Mouse (Mus musculus): ENCODE data around the gene Acot3.
"Not testable (repeated sequence)": the region's sequence is repeated elsewhere in the genome, so short reads cannot be mapped to it uniquely, and the experiment has no call there.

Gene Acot3

GRCm38 (mm10) chr12:84051937-84052474 lies at the start of gene Acot3:
TSS of gene Acot3 (plus strand) at chr12:84052144.
- no peak for DNase-seq

- no peak for DNase-seq
These were observed 48.1 kb upstream of the Acot3 start for GRCm38 (mm10) chr12:84003866-84004265.

DNA sequence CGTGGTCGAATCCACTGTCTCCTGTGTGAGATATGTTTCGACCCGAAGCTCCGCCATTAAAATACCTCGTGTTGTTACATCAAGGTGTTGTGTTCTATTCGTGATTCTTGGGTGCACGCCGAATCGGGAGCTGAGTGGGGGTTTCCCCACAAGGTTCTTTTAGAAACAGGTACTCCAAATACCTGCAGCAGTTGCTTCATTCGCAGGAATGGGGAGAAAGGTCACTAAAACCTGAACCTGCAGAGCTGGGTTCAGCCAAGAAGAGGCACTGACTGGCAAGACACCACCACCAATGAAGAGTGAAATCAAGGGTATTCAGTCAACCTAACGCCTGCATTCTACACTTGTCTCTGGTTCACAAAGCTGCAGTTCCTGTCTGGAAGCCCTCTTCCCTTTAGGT lies 43.7 kb upstream of the Acot3 start:
- DNase-seq = no peak

DNA sequence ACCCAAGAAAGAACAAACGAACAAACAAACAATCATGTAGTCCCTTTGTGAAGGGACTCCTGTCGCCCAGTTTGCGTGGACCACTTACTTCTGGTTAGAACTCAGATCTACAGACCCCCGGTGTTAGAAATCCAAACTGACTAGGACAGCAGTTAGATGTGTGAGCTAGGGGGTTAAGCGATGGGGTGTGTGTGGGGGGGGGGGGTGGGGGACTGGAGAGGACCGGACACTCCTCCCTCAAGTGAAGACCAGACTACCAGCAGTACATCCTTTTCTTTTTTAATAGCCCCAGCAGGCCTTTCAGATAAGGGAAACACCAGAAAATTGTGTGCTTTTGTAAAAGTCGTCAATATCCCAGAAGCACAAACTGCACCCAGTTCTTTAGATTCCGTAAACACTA lies 43.2 kb upstream of the Acot3 start:
- DNase-seq = no peak

DNA sequence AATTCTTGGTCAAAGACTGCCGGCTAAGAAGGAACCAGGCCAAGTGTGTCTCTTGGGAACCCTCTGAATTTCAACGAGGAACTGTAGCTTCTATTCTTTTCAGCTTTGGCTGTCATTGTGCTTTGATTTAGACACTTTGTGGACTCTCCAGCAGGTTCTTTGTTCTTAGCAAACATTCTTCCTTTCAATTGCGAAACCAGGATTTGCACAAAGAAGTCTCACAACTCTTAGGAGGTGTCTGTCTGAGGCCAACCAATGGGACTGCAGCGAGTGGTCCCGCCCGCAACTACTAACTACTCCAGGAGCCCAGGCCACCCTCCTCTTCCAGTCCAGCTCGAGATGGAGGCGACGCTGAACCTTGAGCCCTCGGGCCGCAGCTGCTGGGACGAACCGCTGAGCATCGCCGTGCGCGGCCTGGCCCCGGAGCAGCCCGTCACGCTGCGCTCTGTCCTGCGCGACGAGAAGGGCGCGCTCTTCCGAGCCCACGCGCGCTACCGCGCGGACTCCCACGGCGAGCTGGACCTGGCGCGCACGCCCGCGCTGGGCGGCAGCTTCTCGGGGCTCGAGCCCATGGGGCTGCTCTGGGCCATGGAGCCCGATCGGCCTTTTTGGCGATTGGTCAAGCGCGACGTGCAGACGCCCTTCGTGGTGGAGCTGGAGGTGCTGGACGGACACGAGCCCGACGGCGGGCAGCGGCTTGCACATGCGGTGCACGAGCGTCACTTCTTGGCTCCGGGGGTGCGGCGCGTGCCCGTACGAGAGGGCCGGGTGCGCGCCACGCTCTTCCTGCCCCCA lies 42.6 kb upstream of the Acot3 start, which contains the start of gene Acot1:
Acot1 (plus strand) TSS at position 320 of the 795 bp plus-strand sequence.
- DNase-seq = peak; percentile 84

DNA sequence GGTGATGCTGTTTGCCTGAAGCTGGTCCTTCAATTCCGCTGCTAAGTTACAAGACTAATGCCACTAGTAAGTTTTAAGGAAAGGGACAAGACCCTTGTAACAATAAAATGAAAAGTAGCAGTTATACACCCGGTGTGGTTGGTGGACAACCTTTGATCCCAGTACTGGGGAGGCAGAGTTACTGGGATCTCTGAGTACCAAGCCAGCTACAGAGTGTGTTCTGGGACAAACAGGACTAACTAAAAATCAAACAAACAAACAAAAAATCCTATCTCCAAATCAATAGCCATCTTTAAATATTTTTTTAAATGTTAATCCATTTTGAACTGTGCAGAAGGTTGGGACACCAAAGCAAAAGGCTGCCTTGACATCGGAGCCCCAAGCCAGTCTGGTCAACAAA lies 41.7 kb upstream of the Acot3 start:
- no peak for DNase-seq

- DNase-seq = peak; percentile 94
These were observed 40.5 kb upstream of the Acot3 start for GRCm38 (mm10) chr12:84011251-84012040.

DNA sequence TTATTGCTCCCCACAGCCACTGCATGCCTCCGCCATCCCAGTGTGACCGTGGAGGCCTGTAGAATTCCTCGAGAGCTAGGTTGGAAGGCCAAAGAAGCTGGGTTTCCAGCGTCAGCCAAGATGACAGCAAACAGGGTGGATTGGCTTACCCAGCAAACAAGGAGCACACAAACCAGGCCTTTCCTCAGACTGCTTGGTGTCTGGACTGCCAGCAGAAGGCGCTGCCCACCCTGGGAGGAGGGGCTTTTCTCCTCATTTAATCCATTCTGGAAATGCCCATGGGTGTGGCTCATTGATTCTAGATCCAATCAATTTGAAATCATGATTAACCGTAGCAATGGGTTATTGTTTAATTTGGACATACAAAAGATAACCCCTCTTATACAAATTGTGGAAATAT lies 38.8 kb upstream of the Acot3 start:
- peak; percentile 21 for DNase-seq

DNA sequence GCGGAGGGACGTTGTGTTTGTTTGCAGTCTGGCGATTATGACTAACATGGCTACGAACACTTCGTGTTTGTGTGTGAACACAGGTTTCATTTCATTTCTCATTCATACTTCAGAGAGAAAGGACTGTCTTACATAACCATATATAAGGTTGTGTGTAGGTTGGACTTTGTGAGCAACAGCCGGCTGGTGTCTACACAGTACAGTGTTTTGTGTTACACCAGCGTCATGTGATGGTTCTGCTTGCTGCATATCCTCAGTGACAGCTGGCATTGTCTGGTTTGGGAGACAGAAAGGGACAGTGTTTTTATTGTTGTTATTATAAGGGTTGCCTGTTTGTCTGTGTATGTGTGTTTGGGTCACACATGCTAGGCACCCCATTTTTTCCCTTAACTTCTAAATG lies 38.2 kb upstream of the Acot3 start:
- no peak for DNase-seq

DNA sequence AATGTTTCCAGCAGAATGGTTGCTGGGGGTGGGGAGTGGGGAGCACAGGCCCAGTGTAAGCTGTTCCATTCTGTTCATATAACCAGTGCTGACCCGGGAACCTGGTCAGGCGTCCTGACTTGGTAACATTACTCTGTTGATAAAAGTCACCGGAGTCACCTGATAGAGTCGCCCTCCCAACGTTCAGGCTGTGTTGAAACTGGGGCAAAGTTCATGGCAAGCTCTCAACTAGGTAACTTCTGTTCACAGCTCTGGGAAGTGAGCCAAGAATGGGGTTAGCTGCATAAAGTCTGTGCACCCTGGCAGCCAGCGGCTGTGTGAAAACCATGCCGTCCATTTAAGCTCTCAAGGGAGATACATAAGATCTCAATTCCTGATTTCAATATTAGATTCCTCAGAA lies 31.4 kb upstream of the Acot3 start:
- peak; percentile 11 for DNase-seq

DNA sequence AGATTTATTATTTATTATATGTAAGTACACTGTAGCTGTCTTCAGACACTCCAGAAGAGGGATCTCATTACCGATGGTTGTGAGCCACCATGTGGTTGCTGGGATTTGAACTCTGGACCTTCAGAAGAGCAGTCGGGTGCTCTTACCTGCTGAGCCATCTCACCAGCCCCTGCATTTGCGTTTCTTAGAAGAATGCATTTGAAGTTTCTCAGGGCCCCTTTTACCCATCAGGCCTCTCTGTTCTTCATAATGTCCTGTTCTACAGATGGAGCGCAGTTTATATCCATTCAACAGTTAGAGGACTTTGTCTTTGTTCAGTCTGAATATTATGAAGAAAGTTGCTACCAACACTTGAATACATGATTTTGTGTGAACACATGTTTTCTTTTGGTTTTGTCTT lies 29.7 kb upstream of the Acot3 start:
- DNase-seq = not testable (repeated sequence)

DNA sequence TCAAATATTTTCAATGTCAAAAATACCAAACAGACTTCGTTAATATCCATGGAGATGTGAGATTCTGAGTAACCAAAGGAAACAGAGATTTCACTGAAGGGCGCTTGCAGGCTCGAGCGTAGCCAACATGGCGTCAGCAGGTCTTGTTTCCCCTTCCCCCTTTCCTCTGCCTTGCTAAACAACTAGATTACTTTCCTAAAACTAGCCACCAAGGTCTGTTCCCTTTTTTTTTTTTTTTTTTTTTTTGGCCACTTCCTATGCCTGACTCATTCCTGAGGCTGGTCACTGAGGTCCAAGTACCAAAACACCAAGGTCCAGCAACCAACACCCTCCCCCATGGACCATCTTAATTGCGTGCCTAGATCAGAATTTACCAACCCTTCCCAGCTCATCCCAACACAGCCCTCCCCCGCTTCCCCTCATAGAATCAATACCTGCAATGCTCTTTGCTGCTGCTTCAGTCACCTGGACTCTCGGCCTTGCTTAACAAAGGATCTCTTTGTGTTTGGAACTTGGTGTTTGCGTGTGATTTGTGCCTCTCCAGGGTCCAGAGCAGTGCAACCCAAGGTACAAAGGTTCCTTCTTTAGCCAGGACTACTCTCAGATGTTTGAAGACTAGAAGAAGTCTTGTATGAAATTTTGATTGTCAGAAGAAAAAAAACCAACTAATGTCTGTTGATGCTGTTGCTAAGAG lies 28.7 kb upstream of the Acot3 start:
- DNase-seq = no peak

DNA sequence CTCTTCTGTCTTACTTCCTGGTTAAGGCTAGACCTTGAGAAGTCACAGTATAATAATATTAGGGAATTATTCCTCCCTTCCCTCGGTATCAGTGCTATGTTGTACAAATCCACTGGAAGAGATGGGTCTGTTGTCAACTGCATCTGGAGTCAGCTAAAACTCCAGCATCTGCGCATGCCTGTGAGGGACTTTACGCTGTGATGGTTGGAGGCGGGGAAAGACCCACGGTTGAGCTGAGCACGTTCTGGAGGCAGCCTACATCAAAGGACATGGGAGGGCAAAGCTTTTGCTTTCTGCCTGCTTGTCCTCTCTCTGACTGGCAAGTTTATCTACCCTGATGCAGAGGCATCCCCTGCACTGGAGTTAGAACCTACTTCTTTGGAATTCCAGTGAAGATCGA lies 26.1 kb upstream of the Acot3 start:
- DNase-seq = no peak

- not testable (repeated sequence) for DNase-seq
These were observed 23.6 kb upstream of the Acot3 start for GRCm38 (mm10) chr12:84028328-84028727.

GRCm38 (mm10) chr12:84029043-84029442 lies 22.9 kb upstream of the Acot3 start:
- not testable (repeated sequence) for DNase-seq

DNA sequence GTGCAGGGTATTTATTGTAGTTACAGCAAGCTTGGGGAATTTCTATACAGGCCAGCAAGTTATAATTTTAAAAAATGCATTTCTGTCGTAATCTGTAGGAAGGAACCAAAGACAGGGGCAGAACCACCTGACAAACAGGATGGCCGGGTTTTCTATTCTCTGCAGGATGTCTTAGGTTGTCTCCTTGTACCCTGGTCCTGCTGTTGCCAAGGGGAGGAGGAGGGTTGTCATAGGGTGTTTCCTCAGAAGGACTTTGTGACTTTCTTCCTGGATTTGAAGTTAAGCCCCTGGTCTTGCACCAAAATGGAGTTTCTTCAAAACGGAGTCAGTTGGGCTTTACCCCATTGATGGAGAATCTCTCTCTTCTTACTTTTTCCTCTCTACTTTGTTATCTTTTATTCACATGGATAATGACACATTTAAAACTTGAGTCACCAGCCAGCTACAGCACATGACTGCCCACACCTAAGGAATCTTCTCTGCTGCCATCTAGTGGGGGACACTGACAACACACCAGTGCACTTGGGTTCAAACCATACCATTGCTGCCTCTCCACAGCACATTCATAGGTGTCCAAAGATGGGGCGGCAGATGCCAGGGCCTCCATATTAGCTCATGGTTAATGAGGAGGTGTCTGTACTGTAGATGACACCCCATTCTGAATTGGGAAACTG lies 21.1 kb upstream of the Acot3 start:
- peak; percentile 77 for DNase-seq

GRCm38 (mm10) chr12:84032854-84033253 lies 19.1 kb upstream of the Acot3 start:
- no peak for DNase-seq

DNA sequence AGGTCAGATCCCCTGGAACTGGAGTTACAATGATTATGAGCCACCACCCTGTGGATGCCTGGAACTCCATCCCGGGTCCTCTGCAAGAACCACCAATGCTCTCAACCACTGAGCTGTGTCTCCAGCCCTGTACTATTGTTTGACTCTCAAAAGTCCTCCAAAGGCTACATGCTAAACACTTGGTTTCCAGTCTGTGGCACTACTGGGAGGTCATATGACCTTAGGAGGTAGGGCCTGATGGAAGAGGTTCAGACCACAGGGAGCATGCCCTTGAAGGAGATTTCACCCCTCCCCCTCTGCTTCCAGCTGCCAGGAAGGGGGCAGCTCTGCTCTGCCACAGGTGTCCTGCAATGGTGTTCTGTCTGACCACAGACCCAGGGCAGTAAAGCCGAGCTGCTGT lies 18.6 kb upstream of the Acot3 start:
- DNase-seq = not testable (repeated sequence)

GRCm38 (mm10) chr12:84034108-84034507 lies 17.8 kb upstream of the Acot3 start:
- DNase-seq = no peak

DNA sequence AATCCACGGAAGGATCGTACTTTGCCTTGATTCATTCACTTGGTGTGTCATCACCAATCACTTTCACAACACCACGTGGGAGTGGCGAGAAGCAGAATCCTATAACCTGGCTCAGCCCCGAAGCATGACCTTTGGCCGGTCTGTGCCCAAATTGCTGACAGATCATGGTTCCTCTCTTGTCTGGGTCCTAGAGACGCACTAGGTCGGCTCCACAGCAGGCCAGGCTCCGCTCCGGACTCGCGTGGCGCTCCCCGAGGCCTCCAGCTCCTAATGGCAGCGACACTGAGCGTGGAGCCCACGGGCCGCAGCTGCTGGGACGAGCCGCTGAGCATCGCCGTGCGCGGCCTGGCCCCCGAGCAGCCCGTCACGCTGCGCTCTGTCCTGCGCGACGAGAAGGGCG lies 13.7 kb upstream of the Acot3 start, which contains the start of gene Acot4:
Acot4 (plus strand) TSS at position 139 of the 400 bp plus-strand sequence.
- peak; percentile 48 for DNase-seq

DNA sequence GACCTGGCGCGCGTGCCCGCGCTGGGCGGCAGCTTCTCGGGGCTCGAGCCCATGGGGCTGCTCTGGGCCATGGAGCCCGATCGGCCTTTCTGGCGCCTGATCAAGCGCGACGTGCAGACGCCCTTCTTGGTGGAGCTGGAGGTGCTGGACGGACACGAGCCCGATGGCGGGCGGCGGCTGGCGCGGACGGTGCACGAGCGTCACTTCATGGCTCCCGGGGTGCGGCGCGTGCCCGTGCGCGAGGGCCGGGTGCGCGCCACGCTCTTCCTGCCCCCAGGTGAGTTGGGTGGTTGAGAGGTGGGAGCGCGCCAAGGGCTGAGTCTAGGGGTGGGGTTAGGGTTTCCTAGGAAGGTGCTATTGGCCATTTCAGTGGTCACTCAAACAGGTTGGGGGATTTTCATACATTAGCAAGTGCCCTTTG lies 13.2 kb upstream of the Acot3 start, which contains the start of gene Gm49366:
Gm49366 (plus strand) TSS at position 245 of the 421 bp plus-strand sequence.
- peak; percentile 59 for DNase-seq

DNA sequence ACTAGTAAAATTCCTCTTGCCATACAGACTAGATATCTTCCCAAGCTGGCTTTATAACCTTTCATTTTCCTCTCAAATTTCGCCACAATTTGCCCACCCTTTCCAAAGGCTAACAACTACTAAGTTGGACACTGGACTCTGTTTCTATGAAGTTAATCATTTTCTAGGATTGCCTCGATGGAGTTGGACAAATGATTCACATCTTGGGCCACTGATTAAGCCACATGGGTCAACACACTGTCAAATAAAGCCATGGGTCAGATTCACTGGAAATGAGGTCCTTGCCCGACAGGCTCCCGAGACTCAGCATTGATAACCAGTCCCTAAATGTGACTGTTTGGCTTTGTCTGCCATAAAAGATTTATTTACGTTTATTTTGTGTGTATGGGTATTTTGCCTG lies 9.7 kb upstream of the Acot3 start:
- no peak for DNase-seq

All from retina, postnatal 1 day (tissue).